Mouse (Mus musculus) CH12F3 (cell line): ENCODE measurements at regions not wholly inside any gene's neighbourhood (a gene's known extent, or its start where the extent isn't known, plus 50 kb on each side); places are given as distances from the start of the nearest gene placed in this dataset.

Experiments used
- in situ Hi-C: fragments of 300-500 bp; cut with MboI; formaldehyde crosslinking; loops from 2 replicates; pipeline ENCODE4 v1.14.3; 2020; ENCODE audit warnings: low sequenced_read_pairs

GRCm38 (mm10) chr4:148384251-148385230 is 60.0 kb downstream of the Ubiad1 start:
- in situ Hi-C loops: loop anchor here (25.0 kb wide), 1 partner anchor 172 kb away; no protein-coding TSS in a partner anchor

DNA sequence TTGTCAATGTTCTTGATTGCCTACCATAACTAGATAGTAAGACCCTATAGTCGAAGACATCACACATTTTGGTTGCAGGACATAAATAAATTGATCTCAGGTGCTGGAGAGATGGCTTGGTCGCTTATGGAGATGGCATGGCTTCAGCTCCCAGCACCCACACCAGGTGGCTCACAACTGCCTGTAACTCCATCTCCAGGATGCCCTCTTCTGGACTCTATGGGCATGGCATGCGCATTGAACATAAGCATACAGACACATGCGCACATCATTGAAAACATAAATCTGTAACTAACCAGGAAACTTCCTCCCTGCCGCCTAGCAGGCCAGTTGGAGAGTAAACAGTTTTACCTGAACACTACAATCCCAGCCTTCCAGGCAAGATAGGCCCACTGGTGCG is 64.0 kb downstream of the Ubiad1 start:
- in situ Hi-C loops: loop anchor here (25.0 kb wide), 1 partner anchor 168 kb away; no protein-coding TSS in a partner anchor

GRCm38 (mm10) chr4:148378491-148378890 is 66.1 kb downstream of the Ubiad1 start:
- in situ Hi-C loops: loop anchor here (25.0 kb wide), 1 partner anchor 166 kb away; no protein-coding TSS in a partner anchor

DNA sequence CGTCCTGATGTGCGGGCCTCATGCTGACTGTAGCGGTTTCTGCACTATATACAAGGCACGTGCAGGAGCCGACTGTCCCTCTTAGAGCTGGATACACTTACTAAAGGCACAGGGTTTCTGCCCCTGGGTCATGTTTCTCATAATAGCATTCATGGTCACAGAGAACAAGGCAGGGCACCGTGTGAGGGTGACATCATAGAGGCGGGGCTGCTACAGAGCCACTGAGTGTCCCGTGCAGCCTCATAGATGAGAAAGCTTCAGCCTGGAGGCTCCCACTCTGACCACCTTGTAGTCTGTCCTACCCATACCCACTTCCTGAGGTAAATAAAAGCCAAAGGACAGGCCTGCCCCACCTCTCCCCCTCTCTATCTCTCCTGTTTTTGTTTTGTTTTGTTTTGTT is 67.2 kb downstream of the Ubiad1 start:
- in situ Hi-C loops: loop anchor here (25.0 kb wide), 1 partner anchor 165 kb away; no protein-coding TSS in a partner anchor

GRCm38 (mm10) chr4:148376439-148376838 is 68.1 kb downstream of the Ubiad1 start:
- in situ Hi-C loops: loop anchor here (25.0 kb wide), 1 partner anchor 164 kb away; no protein-coding TSS in a partner anchor

GRCm38 (mm10) chr4:148371489-148371888 is 73.1 kb downstream of the Ubiad1 start:
- in situ Hi-C loops: no loop called here

- in situ Hi-C loops: no loop called here
Observed at GRCm38 (mm10) chr4:148367671-148368070, 76.9 kb downstream of the Ubiad1 start.

DNA sequence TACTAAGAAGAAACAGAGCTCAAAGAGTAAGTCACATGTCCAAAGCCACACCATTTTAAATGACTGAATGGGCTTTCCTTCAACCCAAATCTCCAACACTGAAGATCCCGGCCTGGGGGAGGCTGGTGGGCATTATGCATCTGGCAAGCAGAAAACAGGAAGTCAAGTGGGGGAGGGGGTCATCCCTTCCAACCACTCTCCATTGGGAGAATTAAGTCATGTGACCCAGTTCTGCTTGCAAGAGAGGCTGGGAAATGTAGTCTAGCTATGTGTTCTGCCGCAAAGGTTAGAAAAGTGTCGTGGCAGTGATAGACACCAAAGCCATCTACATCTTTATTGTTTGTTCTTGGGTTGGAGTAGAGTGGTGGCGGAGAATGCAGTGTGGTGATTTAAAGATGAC is 78.0 kb upstream of the Disp3 start:
- in situ Hi-C loops: no loop called here

- in situ Hi-C loops: no loop called here
Observed at GRCm38 (mm10) chr4:148363366-148364121, 75.8 kb upstream of the Disp3 start.

GRCm38 (mm10) chr4:148360931-148361330 is 73.2 kb upstream of the Disp3 start:
- in situ Hi-C loops: no loop called here

GRCm38 (mm10) chr4:148358336-148358735 is 70.6 kb upstream of the Disp3 start:
- in situ Hi-C loops: no loop called here

GRCm38 (mm10) chr4:148357221-148357621 is 69.5 kb upstream of the Disp3 start:
- in situ Hi-C loops: no loop called here

DNA sequence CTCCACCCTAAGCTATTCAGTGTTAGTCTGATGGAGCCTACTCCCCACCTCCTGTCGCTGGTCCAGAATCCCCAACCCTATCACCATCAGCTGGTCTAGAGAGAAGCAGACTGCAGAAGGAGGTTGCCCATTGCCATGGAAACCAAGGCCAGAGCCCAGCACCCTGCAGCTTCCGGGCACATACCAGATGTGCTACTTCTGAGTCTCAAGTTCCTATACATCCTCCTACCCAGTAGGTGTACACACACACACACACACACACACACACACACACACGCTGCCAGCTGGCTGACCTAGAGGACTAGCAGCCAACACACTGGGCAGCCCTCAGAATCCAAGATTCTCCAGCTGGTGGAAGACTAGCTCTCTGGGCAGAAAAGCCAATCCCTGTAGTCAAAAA is 68.9 kb upstream of the Disp3 start:
- in situ Hi-C loops: no loop called here

DNA sequence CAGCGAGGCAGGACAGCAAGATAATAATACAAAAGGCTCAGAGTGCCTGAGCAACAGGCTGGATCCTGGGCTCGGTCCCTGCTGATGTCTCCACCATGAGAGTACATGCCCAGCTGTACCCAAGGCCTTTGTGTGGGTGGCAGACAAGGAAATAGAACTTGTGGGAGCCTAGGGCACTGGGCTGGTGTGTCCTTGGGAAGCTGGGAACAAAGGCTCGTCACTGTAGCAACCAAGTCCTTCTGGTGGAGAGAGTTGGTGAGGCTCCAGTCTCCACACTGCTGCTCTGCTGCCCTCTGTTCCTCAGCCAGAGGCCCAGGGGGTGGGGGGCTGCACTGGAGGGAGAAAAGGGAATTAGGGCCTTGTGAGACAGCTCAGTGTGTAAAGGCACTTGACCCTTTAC is 66.2 kb upstream of the Disp3 start:
- in situ Hi-C loops: no loop called here

- in situ Hi-C loops: no loop called here
Observed at GRCm38 (mm10) chr4:148352690-148353089, 64.9 kb upstream of the Disp3 start.

DNA sequence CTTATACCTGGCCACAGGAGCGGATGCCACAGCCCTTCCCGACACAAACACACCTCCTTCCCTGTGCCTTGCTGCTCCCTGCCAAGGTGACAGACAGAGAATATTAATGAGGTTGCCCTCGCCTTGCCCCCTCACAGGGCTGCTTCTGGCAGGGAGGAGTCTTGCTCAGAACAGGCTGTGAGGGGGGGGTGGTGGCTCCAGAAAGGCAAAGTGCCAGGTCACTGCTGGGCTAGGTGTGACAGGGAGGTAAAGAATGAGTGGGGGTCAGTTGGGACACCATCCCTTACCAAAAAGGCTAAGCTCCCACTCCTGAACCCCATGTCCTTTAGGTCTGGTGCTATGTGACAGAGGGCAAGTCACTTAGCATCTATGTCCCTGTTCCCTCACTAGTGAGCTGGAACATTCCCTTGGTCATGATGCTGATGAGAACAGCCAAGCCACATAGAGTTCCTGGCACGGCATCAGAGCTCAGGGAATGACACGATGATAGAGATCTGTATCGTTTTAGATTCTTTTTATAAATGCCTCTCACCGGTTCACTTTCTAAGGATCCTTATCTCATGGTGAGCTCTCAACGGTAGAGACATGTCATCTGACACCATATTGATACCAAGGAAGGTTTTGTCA is 53.9 kb upstream of the Disp3 start:
- in situ Hi-C loops: no loop called here

DNA sequence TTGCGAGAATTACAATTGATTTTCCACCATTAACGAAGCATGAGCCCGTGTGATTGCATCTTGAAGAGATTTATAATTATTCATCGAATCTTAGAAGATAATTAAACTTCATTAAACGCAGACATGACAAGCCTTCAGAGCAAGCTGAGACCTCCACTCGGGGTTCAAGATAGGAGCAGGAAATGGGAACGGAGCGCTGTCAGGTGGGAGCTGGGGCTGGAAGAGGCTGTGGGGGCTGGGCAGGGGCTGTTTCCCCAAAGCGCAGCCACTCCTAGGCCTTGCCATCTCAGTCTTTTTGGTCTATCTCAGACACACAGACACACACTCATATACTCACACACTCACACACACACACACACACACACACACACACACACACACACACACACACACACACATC is 52.6 kb upstream of the Disp3 start:
- in situ Hi-C loops: no loop called here

GRCm38 (mm10) chr4:148337890-148338880 is 50.4 kb upstream of the Disp3 start:
- in situ Hi-C loops: no loop called here
